Mouse (Mus musculus): Measurements from ENCODE around the gene Glb1l3. TPM values are rescaled to one million over a fixed set of nuclear protein-coding genes. Genes with fewer than 3 reads are reported as not detected.
"Not testable (repeated sequence)": the region's sequence is repeated elsewhere in the genome, so short reads cannot be mapped to it uniquely, and the experiment has no call there.

The Glb1l3 gene
- not detected in 2 replicates for total RNA-seq (2017)

DNA sequence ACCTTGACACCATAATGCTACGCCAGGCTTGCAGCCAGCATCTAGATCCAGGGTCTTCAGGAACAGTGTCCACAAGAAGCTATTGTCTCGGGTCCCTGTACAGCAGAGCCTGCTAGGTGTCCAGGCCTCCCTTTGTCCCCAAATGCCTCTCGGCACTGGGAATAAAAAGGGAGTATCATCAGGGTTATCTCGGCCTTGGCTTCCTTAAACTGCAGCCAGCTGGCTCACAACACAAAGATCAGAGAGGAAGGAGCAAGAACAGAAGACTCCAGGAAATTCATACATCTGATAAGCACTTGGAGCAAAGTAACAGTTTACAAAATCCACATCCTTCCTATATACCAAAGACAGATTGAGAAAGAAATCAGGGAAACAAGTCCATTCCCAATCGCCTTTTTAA lies at the start of gene Glb1l3:
Gene Glb1l3, minus strand, starts transcription at position 140 of the 400 bp plus-strand sequence.
- ATAC-seq (replicated peaks; ENCODE audit: low read depth, poor library complexity, severe bottlenecking), result no peak

DNA sequence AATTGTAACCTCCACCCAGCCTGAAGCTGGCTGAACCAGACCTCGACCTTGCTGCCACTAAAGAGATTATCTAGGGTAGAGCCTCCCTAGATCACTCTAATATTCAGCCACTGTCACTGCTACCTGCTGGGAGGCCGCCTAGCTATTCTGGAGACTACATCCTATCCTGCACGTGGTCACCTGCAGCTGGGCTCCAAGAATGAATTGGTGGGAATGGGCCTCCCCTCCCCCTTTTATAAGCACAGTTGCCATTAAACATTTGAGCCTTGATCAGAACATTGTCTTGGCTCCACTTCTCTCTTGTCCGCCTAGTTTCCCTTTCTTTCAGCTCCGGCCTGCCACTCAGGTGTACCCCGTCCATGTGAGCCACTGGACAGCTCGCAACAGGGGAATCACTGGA lies 9.2 kb upstream of the Glb1l3 start:
- ATAC-seq (replicated peaks; ENCODE audit: low read depth, poor library complexity, severe bottlenecking), result not testable (repeated sequence)

DNA sequence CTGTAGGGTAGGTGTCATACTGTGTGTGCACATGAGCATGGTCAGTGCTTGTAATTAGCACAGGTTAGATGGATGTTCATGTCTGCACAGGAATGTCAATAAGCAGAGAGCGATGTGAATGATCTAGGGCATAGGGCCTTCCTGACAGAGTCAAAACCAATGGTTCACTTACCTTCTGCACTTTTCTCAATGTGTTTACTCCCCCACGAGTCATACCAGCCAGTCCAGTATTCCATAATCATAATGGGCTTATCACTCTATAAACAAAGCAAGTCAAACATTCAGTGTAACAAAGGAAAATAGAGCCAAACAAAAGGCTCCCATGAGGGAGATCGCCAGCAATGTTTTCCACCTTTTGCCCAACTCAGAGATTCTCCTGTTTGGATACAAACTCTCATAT lies 29.6 kb downstream of the Glb1l3 start:
- no peak for ATAC-seq (replicated peaks; ENCODE audit: low read depth, poor library complexity, severe bottlenecking)

DNA sequence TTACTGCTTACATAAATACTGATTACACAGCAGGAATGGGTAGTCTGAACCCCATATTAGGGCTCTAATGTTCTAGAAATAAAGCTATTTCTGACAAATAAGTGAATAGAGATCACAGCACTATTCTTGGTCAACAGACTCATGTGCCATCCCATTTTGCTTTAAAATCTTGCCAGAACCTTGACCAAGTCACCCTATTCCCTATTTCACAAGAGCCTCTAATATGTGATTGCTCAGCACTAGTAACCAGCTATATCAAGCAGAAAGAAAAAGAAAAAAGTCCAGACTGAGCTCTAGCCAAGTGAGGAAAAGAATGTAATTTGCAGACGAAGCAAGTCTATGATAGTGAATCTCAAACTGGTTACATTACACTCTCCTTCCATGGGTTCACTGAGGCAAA lies 40.7 kb downstream of the Glb1l3 start:
- ATAC-seq (replicated peaks; ENCODE audit: low read depth, poor library complexity, severe bottlenecking), result no peak

DNA sequence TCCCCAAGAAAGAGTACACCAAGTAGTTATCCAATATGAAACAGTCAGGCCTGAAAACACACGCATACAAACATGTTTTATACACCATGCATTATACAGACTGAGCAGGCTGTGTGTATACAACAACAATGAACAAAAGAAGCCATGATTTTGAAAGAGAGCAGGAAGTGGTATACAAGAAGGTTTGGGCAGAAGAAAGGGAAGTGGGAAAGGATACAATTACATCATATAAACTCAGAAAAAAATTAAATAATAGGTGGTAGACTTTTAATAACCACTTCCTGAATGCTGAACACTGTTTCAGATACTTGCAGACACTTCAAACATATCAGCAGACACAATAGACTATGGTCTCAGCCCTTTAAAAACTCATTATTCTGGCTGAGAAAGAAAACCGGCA lies 52.0 kb downstream of the Glb1l3 start:
- ATAC-seq (replicated peaks; ENCODE audit: low read depth, poor library complexity, severe bottlenecking), result peak; percentile 35

DNA sequence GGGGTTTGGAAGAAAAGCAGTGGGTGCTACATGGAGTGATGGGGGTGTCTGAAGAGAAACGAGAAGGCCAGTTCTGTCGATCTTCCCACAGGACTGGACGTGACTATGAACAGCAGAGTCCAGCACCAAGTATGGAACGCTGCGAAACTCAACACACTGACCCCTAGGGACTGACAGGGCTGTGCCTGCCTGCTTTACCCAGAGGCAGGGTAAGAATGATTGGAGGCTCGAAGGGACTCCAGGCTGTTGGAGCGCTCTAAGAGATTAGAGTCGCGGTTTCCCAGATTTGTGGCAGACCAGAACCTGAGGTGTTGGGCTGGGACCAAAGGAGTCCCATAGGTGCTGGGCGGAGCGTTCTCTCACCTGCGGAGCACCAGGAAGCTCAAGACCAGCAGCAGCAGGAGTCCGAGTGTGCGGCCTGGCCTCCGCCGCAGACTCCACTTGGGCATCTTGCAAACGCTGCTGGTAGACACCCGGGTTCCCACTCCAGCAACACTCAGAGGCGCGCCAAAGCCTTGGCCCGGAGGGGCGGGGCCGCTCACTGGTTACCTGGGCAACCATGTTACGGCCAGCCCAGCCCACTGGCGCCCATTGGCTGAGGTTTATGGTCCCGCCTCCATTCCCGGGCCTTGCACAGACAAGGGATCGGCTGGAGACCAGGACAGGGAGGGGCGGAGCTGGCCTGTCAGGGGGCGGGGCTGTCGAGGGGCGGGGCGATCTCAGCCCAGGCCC lies 54.6 kb downstream of the Glb1l3 start, which contains the start of gene Glb1l2:
Gene Glb1l2, minus strand, starts transcription at position 534 of the 732 bp plus-strand sequence.
- peak; percentile 96 for ATAC-seq (replicated peaks; ENCODE audit: low read depth, poor library complexity, severe bottlenecking)

DNA sequence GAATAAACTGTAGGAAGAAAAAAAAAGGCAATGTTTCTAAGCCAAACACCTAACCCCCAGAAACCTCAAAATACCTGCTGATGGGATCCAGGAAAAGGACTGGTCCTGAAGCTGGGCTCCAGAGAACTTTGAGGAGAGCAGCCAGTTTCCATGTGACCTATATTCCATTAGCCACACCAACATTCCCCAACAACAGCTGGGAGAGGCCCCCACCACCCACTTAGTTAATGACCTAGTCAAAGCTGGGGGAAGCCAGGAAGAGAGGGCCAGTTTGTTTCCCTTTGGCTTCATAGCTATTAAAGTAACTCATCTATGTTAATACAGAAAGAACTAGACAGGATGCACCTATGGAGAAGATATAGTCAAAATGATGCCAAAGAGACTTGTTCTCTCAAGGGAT lies 56.4 kb downstream of the Glb1l3 start:
- no peak for ATAC-seq (replicated peaks; ENCODE audit: low read depth, poor library complexity, severe bottlenecking)

DNA sequence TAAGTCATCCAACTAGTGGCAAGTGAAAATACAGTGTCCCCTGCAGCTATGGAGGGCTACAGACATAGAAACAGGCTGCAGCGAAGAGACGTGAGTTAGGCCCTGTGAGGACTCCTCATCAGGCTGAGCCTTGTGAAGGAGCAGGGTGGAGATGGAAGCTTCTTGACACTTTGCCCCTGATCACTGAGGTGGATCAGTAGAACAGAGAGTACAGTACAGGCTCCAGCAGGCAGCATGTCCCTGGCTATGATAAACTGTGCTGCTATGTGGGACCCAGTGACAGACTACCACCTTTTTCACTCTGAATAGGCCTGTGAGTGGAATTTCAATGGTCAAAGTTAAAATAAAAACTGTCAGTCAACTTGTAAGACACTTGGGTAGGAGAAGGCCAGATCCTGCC lies 60.3 kb downstream of the Glb1l3 start:
- ATAC-seq (replicated peaks; ENCODE audit: low read depth, poor library complexity, severe bottlenecking), result no peak

DNA sequence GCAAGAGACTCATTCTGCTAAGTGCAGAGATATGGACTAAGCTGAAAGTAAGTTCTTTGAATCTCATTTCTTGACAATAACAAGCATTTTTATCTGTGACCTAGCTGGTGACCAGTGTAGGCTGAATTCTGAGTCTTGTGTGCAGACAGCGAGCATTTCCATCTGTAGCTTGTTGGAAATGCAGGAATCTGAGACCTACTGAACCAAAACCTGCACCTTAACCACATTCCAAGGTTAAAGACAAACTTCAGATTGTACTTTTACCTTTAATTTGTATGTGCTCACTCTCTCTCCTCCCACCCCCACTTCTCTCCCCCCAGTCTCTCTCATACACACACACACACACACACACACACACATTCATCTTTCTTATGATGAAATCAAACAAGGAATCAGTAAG lies 62.0 kb downstream of the Glb1l3 start:
- no peak for ATAC-seq (replicated peaks; ENCODE audit: low read depth, poor library complexity, severe bottlenecking)

DNA sequence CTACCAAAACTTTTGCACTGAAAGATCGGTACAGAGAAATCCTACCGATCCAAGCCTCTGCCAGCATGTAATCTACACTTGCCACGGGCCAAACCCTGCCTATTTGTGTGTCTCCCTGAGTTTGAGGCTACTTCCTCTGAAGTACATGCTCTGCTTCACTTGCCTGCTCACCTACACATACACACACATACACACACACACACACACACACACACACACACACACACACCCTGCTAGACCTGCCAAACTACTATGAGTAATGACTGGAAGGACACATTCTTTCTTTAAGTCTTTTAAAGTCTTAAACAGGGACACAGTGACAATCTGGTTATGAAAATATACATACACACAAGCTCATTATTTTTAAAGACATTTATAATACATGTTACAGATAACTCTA lies 62.5 kb downstream of the Glb1l3 start:
- no peak for ATAC-seq (replicated peaks; ENCODE audit: low read depth, poor library complexity, severe bottlenecking)

DNA sequence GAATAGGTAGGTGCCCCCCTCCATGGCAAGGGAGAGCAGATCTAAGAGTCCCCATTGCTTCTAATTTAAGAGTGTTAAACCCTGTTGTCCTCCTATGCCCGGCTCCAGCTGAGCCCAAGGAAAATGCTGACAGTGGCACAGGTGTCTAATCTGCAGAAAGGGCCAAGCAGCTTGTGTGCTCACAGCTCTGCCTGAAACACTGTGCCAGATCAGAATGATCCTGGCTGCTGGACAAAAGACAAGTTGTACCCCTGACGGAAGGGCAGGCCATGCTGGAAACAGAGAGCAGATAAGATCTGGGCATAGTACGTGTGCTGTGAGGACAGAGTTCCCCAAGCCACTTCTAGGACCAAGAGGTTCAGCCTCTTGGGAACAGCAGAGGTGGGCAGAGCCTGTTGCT lies 67.9 kb downstream of the Glb1l3 start:
- ATAC-seq (replicated peaks; ENCODE audit: low read depth, poor library complexity, severe bottlenecking), result no peak

DNA sequence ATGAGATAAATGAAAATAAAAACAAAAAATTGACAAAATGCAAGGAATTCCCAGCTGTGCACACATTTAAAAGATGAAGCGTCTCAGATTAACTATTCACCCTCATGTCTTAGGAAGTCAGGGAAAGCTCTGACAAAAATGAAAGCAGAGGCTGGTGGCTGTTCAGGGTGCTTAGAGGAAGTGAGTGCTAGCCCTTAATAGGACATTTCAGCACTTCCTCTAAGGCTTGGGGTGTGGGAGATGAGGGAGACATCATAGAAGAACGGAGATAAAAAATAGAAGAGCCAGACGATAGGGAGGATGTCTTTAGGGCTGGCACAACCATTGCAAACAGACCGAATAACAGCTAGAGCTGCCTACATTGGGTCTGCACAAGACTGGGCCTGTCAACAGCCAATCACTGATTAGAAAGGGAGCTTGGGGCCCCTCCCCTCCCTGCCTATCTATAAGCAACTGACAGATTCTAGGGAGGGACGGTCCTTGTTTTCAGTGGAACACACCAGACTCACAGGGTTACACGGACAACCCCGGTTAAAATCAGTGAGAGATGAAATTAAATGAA lies 77.2 kb downstream of the Glb1l3 start:
- ATAC-seq (replicated peaks; ENCODE audit: low read depth, poor library complexity, severe bottlenecking), result peak; percentile 85

DNA sequence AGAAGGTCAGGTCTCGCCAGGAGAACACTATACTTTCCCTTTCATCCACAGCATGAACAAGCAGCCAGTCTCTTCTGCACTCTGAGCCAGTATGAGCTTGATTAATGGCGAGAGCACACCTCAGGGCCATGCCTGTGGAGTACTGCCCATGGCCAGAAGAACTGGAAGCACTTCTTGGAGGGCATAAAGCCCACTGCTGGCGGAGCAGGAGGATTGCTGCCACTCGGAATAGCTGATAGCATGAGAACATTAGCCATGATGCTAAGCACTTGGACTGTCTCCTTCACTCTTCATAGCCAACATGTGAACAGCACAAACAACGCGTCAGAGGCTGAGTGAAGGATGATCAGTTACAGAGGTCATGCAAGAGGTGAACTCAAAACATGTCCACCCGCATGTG lies 82.3 kb downstream of the Glb1l3 start:
- ATAC-seq (replicated peaks; ENCODE audit: low read depth, poor library complexity, severe bottlenecking), result no peak

DNA sequence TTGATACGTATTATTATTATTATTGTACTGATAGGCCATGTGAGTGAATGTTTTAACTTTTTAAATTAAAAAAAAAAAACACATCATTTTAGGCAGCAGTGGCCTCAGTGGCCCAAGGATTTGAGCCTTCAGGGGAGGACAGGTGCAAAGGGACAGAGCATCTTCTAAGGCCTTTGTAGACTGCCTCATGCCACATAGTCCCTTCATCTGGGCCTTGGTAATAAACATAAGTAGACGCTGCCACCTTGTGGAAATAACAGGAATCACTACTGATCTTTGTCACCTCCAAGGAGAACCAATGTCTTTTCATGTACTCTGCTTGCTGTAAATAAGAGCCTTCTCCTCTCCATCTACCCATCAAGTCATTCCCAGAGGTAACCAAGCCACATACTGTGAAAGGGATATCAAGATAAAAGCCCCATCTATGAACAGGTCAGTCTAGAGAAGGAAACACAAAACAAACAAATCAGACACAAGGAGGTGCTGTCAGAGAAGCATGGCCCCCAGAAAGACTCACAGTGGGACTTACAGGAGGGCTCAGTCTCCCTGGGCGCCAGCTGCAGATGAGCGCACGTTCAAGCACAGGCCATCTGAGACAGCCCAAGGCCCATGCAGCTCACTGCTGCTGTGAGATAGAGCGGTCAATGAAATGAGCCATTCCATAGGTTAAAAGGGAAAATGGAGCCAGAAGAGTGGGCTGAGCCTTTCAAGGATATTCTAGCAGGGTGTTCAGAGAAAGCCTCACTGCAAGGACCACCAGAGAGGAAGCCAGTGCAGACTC lies 84.4 kb downstream of the Glb1l3 start:
- ATAC-seq (replicated peaks; ENCODE audit: low read depth, poor library complexity, severe bottlenecking), result peak; percentile 75; the same call in 1 of the 2 replicates

DNA sequence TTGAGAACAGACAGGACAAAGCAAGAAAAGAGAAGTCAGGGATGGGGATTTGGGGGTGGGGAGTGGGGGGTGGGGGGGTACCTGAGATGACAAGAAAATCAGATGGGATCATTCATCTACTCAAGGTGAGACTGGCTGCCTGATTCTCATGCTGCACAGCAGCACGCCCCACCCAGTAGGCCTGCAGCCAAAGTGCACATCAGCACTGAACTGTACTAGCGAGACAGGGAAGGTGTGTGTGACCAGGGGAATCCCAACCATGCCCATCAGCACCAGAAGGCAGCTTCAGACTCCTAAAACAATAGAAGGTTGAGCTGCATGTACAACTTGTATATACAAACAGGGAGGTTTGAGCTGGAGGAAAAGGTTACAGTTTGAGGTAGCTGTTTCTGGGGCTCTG lies 85.0 kb downstream of the Glb1l3 start:
- ATAC-seq (replicated peaks; ENCODE audit: low read depth, poor library complexity, severe bottlenecking), result no peak

DNA sequence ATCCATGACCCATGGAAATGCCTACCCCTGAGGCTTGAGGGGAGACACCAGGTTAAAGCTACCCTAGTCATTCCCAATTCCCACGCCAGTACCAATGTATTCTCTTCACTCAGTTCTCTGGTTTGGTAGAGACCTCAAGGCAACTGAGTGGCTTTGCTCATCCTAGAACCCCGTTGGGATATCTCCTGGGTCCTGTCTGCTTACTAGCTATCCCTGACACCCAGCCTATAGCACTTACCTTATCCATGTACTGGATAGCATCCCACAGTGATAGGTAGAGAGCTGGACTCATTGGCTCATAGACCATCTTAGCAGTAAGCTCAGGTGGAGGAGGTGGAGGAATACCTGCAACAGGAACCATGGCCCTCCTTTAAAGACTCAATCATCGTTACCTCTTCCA lies 92.5 kb downstream of the Glb1l3 start:
- ATAC-seq (replicated peaks; ENCODE audit: low read depth, poor library complexity, severe bottlenecking), result no peak

Other genes starting within 250 kb of the Glb1l3 start
- gene B3gat1, start 127.2 kb downstream of the Glb1l3 start, total RNA-seq (2017), result not detected in 2 replicates
- gene Glb1l2, start 54.4 kb downstream of the Glb1l3 start, total RNA-seq (2017), result 0.39 TPM in 1 of 2 replicates, not detected in the other
- not detected in 2 replicates for gene Gm1110, start 62.2 kb upstream of the Glb1l3 start, total RNA-seq (2017)
- 9.4 and 9.8 TPM in 2 replicates for gene Acad8, start 138.7 kb upstream of the Glb1l3 start, total RNA-seq (2017)
- 63.2 and 110 TPM in 2 replicates for gene Thyn1, start 138.8 kb upstream of the Glb1l3 start, total RNA-seq (2017)
- 29.3 and 37.8 TPM in 2 replicates for gene Vps26b, start 169.2 kb upstream of the Glb1l3 start, total RNA-seq (2017)
- gene Ncapd3, start 169.3 kb upstream of the Glb1l3 start, total RNA-seq (2017), result 52.3 and 64.8 TPM in 2 replicates

Measured in common myeloid progenitor, adult 5-6 weeks (primary cell).